Mouse (Mus musculus) heart, adult 18-20 months (tissue): ENCODE results near the gene Smok3b. TPM values are rescaled to one million over a fixed set of nuclear protein-coding genes. Genes with fewer than 3 reads are reported as not detected.
"Not testable (repeated sequence)": the region's sequence is repeated elsewhere in the genome, so short reads cannot be mapped to it uniquely, and the experiment has no call there.

Experiments used
- DNase-seq, 2 experiments: peaks; one replicate each; pipeline ENCODE4 v3.0.0; 2021 to 2022; ENCODE audit warnings: mixed read lengths in 1 of 2
- long read RNA-seq, 2 experiments: library from polyadenylated mRNA; stranded (forward); transcript quantifications; one replicate each; pipeline ENCODE4 v2.0.0; 2021
- total RNA-seq, 2 experiments: library from RNA; stranded (reverse); gene quantifications; 2 replicates each; pipeline ENCODE4 v1.2.3; 2021

Smok3b gene
- total RNA-seq: not detected
- long read RNA-seq, experiment 1: 0 reads
- long read RNA-seq, experiment 2: 0 reads

GRCm38 (mm10) chr5:138020961-138021479 lies at the start of gene Smok3b, which contains the start of gene Smok3a:
Gene Smok3b, plus strand, starts transcription at chr5:138021429.
Gene Smok3a, plus strand, starts transcription at chr5:138021261.
- not testable (repeated sequence) for DNase-seq

- DNase-seq: no peak
Observed at GRCm38 (mm10) chr5:137973161-137973560, 48.1 kb upstream of the Smok3b start.

GRCm38 (mm10) chr5:137973738-137974137 lies 47.5 kb upstream of the Smok3b start:
- DNase-seq: no peak

GRCm38 (mm10) chr5:137974724-137975123 lies 46.5 kb upstream of the Smok3b start:
- DNase-seq: no peak

- DNase-seq: no peak
Observed at GRCm38 (mm10) chr5:137975434-137975833, 45.8 kb upstream of the Smok3b start.

GRCm38 (mm10) chr5:137977291-137977690 lies 43.9 kb upstream of the Smok3b start:
- no peak for DNase-seq

- no peak for DNase-seq
Observed at GRCm38 (mm10) chr5:137979081-137979480, 42.1 kb upstream of the Smok3b start.

GRCm38 (mm10) chr5:137981300-137981699 lies 39.9 kb upstream of the Smok3b start, which contains the start of gene Azgp1:
Gene Azgp1, plus strand, starts transcription at chr5:137981520.
- no peak for DNase-seq

GRCm38 (mm10) chr5:137986351-137986750 lies 34.9 kb upstream of the Smok3b start:
- DNase-seq: no peak

- DNase-seq: no peak
Observed at GRCm38 (mm10) chr5:138009437-138009836, 11.8 kb upstream of the Smok3b start.

- DNase-seq: no peak
Observed at GRCm38 (mm10) chr5:138012382-138012781, 8.8 kb upstream of the Smok3b start.

GRCm38 (mm10) chr5:138016530-138016929 lies 4.7 kb upstream of the Smok3b start:
- DNase-seq: no peak

GRCm38 (mm10) chr5:138016997-138017396 lies 4.2 kb upstream of the Smok3b start:
- no peak for DNase-seq

- DNase-seq: not testable (repeated sequence)
Observed at GRCm38 (mm10) chr5:138019577-138019976, 1.7 kb upstream of the Smok3b start.

- DNase-seq: not testable (repeated sequence)
Observed at GRCm38 (mm10) chr5:138052894-138053293, 31.7 kb downstream of the Smok3b start, which contains the start of gene Smok3c. Gene Smok3c, plus strand, starts transcription at chr5:138053194.

- no peak for DNase-seq
Observed at GRCm38 (mm10) chr5:138073803-138074202, 52.6 kb downstream of the Smok3b start.

GRCm38 (mm10) chr5:138075684-138076083 lies 54.5 kb downstream of the Smok3b start:
- no peak for DNase-seq

GRCm38 (mm10) chr5:138076148-138076547 lies 54.9 kb downstream of the Smok3b start:
- DNase-seq: no peak

GRCm38 (mm10) chr5:138080456-138080855 lies 59.2 kb downstream of the Smok3b start:
- DNase-seq: no peak

- DNase-seq: no peak
Observed at GRCm38 (mm10) chr5:138081446-138081845, 60.2 kb downstream of the Smok3b start.

GRCm38 (mm10) chr5:138083318-138083900 lies 62.2 kb downstream of the Smok3b start:
- DNase-seq: no peak

- no peak for DNase-seq
Observed at GRCm38 (mm10) chr5:138083936-138084335, 62.7 kb downstream of the Smok3b start.

GRCm38 (mm10) chr5:138084507-138084906 lies 63.3 kb downstream of the Smok3b start:
- DNase-seq: peak in 1 of 2 experiments; percentile 28

GRCm38 (mm10) chr5:138084996-138085395 lies 63.8 kb downstream of the Smok3b start, which contains the start of gene Zkscan1:
Gene Zkscan1, plus strand, starts transcription at chr5:138085084.
- DNase-seq: peak; percentile 88
